Mouse (Mus musculus) bone marrow macrophage, adult 2 months (primary cell): ENCODE results near the gene Wdr95.

Experiments used
- CTCF ChIP-seq: IDR thresholded peaks from 2 replicates; pipeline ENCODE4 v1.5.1; 2012; ENCODE audit warnings: low read depth, mild to moderate bottlenecking, low read length, moderate library complexity
- POLR2A ChIP-seq: IDR thresholded peaks from 2 replicates; pipeline ENCODE4 v1.6.1; 2012; ENCODE audit warnings: mild to moderate bottlenecking, low read depth, low read length, borderline replicate concordance

DNA sequence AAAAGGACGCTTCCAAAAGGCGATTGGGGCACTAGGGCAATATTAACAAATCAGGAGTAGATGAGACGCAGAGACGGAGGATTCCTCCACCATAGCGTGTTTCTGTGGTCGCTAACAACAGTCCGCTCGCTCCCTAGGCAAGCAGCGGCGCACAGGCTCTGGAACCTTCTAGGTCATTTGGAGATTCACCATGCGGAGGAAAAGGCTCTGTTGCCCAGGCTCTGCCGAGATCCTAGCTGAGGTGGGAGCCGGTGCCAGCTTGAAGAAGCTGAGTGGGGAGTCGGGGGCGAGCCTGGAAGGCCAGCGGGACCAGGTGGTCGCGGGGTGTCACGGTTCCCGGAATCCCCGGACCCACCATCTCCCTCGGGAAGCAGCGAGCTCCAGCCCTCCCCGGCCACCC is 107.1 kb downstream of the Wdr95 start:
- TF ChIP-seq POLR2A = no peak
- no peak for TF ChIP-seq CTCF
